8 mouse cellular contexts compared by ENCODE assay signal in the genomic region with DNA sequence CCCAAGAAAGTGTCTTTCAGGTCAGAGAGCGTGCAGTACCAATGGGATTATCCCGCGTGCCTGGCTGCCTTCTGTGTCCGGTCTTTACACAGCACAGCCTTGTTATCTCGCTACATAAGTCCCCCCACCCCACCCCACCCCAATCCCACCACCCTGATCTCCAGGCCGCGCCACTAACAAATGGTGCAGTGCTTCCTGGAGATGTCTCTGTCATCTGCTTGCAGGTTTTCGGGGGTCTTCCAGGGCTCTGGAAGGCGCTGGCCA. TPM values are rescaled to one million over a fixed set of nuclear protein-coding genes. Genes with fewer than 3 reads are reported as not detected.
DNase-seq lines count a peak whose midpoint lies in the region; ATAC-seq and TF ChIP-seq lines count a peak whose summit lies in the region.

Gene Tomm6, minus strand, starts transcription at position 43 of the 264 bp plus-strand sequence.

- ATAC-seq in Patski, result no peak
- no peak for ATAC-seq in forebrain, postnatal 0 days
- no peak for ATAC-seq in hindbrain, embryonic 15.5 days (ENCODE audit: low FRiP score, low read depth)
- ATAC-seq in liver, postnatal 0 days, result no peak

- H3K9me3 ChIP-seq in forebrain, postnatal 0 days (ENCODE audit: low read length), result no peaks in the 10 kb centered on the region
- H3K9me3 ChIP-seq in hindbrain, embryonic 15.5 days, result no peaks in the 10 kb centered on the region
- no peaks in the 10 kb centered on the region for H3K9me3 ChIP-seq in liver, postnatal 0 days (ENCODE audit: low read length)

- WGBS in forebrain, postnatal 0 days, result under 1% methylated on average over 9 of the region's 9 CpGs
- 1% methylated on average over 9 of the region's 9 CpGs for WGBS in hindbrain, embryonic 15.5 days
- 0% methylated on average over 9 of the region's 9 CpGs for WGBS in liver, postnatal 0 days (ENCODE audit: insufficient replicate concordance)

- peak within 1 kb of the TSS; percentile 78 for H3K9ac ChIP-seq in forebrain, postnatal 0 days
- peak within 1 kb of the TSS; percentile 75 for H3K9ac ChIP-seq in hindbrain, embryonic 15.5 days
- peak within 1 kb of the TSS; percentile 79 for H3K9ac ChIP-seq in liver, postnatal 0 days (replicated peaks)

- H3K4me3 ChIP-seq in forebrain, postnatal 0 days (ENCODE audit: low read depth, low read length), result peak within 1 kb of the TSS; percentile 63
- peak within 1 kb of the TSS; percentile 89 for H3K4me3 ChIP-seq in hindbrain, embryonic 15.5 days
- H3K4me3 ChIP-seq in liver, postnatal 0 days (ENCODE audit: low read depth, low read length), result peak within 1 kb of the TSS; percentile 82

- no peak for TF ChIP-seq CTCF in Patski (IDR thresholded peaks at IDR 0.05)
- no peak for TF ChIP-seq CTCF in forebrain, postnatal 0 days (IDR thresholded peaks at IDR 0.05; ENCODE audit: low read depth)
- TF ChIP-seq CTCF in liver, postnatal 0 days (IDR thresholded peaks at IDR 0.05; ENCODE audit: low read depth), result no peak

- H3K4me2 ChIP-seq in forebrain, postnatal 0 days (ENCODE audit: low read depth), result peak within 1 kb of the TSS; percentile 91
- peak within 1 kb of the TSS; percentile 84 for H3K4me2 ChIP-seq in hindbrain, embryonic 15.5 days
- H3K4me2 ChIP-seq in liver, postnatal 0 days (ENCODE audit: low read depth, low read length), result peak within 1 kb of the TSS; percentile 100

- H3K27me3 ChIP-seq in Patski, result no peaks in the 10 kb centered on the region
- no peaks in the 10 kb centered on the region for H3K27me3 ChIP-seq in forebrain, postnatal 0 days (ENCODE audit: insufficient read depth, low read length)
- H3K27me3 ChIP-seq in hindbrain, embryonic 15.5 days, result no peaks in the 10 kb centered on the region
- H3K27me3 ChIP-seq in liver, postnatal 0 days (ENCODE audit: insufficient read depth, low read length), result 0 out of 2 replicates have a peak, but pooled peaks cover 2% of the 10 kb centered on the region

- in situ Hi-C loops in Patski (cut with MboI; ENCODE audit: low pct_unique_long_range_greater_than_20kb), result loop anchor here (5.0 kb wide), 2 partner anchors 41 to 176 kb away; no protein-coding TSS in a partner anchor

- DNase-seq in adrenal gland, adult 18-20 months (ENCODE audit: low spot score in 2 of 2), result no peak
- no peak for DNase-seq in adrenal gland, adult (ENCODE audit: inconsistent age in 2 of 2, low spot score in 1 of 2)
- DNase-seq in Patski (ENCODE audit: low read depth, low spot score), result no peak
- no peak for DNase-seq in forebrain, postnatal 0 days
- no peak for DNase-seq in liver, postnatal 0 days
- no peak for DNase-seq in cerebellum, postnatal 4 days (ENCODE audit: low spot score in 2 of 2)
- DNase-seq in natural killer cell, adult 2 months (ENCODE audit: low spot score in 2 of 2), result no peak

- POLR2A ChIA-PET in Patski (lab: Charles Lee), result interaction anchor here (0.7 to 1.3 kb wide), 2 partner anchors 17 to 192 kb away, joined by 3 to 4 read pairs; no protein-coding TSS in a partner anchor

- CTCF ChIA-PET in Patski (lab: Charles Lee), result no interaction called here

- 0 out of 2 replicates have a peak, but pooled peaks cover 13% of the 10 kb centered on the region for H3K4me1 ChIP-seq in forebrain, postnatal 0 days (ENCODE audit: insufficient read depth)
- H3K4me1 ChIP-seq in hindbrain, embryonic 15.5 days (replicated peaks), result peaks cover 26% of the 10 kb centered on the region
- H3K4me1 ChIP-seq in liver, postnatal 0 days (ENCODE audit: insufficient read depth), result peaks cover 13% of the 10 kb centered on the region

- H3K27ac ChIP-seq in forebrain, postnatal 0 days (ENCODE audit: low read depth, low read length), result peak within 1 kb of the TSS; percentile 90
- peak within 1 kb of the TSS; percentile 85 for H3K27ac ChIP-seq in hindbrain, embryonic 15.5 days (replicated peaks)
- peak within 1 kb of the TSS; percentile 84 for H3K27ac ChIP-seq in liver, postnatal 0 days (ENCODE audit: low read depth)

- peaks cover 16% of the 10 kb centered on the region; the same call in 1 of the 2 replicates for H3K36me3 ChIP-seq in forebrain, postnatal 0 days (ENCODE audit: insufficient read depth)
- peaks cover 16% of the 10 kb centered on the region for H3K36me3 ChIP-seq in hindbrain, embryonic 15.5 days
- peaks cover 24% of the 10 kb centered on the region for H3K36me3 ChIP-seq in liver, postnatal 0 days (replicated peaks; ENCODE audit: insufficient read depth, low read length)

- TF ChIP-seq EP300 in liver, postnatal 0 days (IDR thresholded peaks at IDR 0.05; ENCODE audit: low read depth), result no peak

RNA-seq across cellular contexts. Expression of gene Tomm6, which starts in this region (rescaled TPM):
- 100 to 1,000 TPM; 247 to 266 TPM for total RNA-seq in adrenal gland, adult 18-20 months (2021)
- polyA plus RNA-seq in Patski (2021), result 167 TPM
- total RNA-seq in forebrain, postnatal 0 days (2014; rRNA removed), result 67.0 and 73.9 TPM in 2 replicates
- polyA plus RNA-seq in forebrain, postnatal 0 days (2015; fragmentation: Nextera tagmentation; extraction: Ambion mirVana), result 329 and 353 TPM in 2 replicates
- polyA plus RNA-seq in hindbrain, embryonic 15.5 days (2015; fragmentation: Nextera tagmentation; extraction: Ambion mirVana), result 277 and 288 TPM in 2 replicates
- polyA plus RNA-seq in liver, postnatal 0 days (2015; fragmentation: Nextera tagmentation; extraction: Ambion mirVana), result 268 and 275 TPM in 2 replicates
